Mouse (Mus musculus): ENCODE measurements around the gene Rab11fip4. TPM values are rescaled to one million over a fixed set of nuclear protein-coding genes. Genes with fewer than 3 reads are reported as not detected.

The Rab11fip4 gene
- polyA plus RNA-seq, 1 experiment from 2014 or later: 2.2 TPM

- H3K9ac ChIP-seq (ENCODE audit: low read depth, low read length): no peak overlapping the region
- H3K27ac ChIP-seq (ENCODE audit: low read depth, low read length): no peak overlapping the region
- no peak overlapping the region for H3K4me3 ChIP-seq (ENCODE audit: low read depth, low read length)
- H3K36me3 ChIP-seq (ENCODE audit: control insufficient read depth, insufficient read depth, low read length): 0 out of 2 replicates have a peak, but pooled peaks cover 2% of the 10 kb centered on the region
- DNase-seq (ENCODE audit: low spot score) (no peak), ATAC-seq (replicated peaks; ENCODE audit: low FRiP score) (no peak)
- WGBS: 88% methylated on average over 14 of the region's 14 CpGs
- H3K27me3 ChIP-seq (replicated peaks; ENCODE audit: control insufficient read depth, insufficient read depth, low read length): no peaks in the 10 kb centered on the region
- H3K4me1 ChIP-seq (replicated peaks; ENCODE audit: control insufficient read depth, insufficient read depth, low read length): no peaks in the 10 kb centered on the region
- H3K9me3 ChIP-seq (ENCODE audit: control insufficient read depth, low read length): no peaks in the 10 kb centered on the region
- no peak overlapping the region for H3K4me2 ChIP-seq
Observed at GRCm38 (mm10) chr11:79575383-79576073, 15.5 kb upstream of the Rab11fip4 start.

- H3K4me2 ChIP-seq: no peak overlapping the region
- WGBS: 40% methylated on average over 5 of the region's 5 CpGs
- no peaks in the 10 kb centered on the region for H3K9me3 ChIP-seq (ENCODE audit: control insufficient read depth, low read length)
- H3K4me1 ChIP-seq (replicated peaks; ENCODE audit: control insufficient read depth, insufficient read depth, low read length): no peaks in the 10 kb centered on the region
- no peak overlapping the region for H3K9ac ChIP-seq (ENCODE audit: low read depth, low read length)
- DNase-seq (ENCODE audit: low spot score): peak; percentile 46
- H3K27me3 ChIP-seq (replicated peaks; ENCODE audit: control insufficient read depth, insufficient read depth, low read length): no peaks in the 10 kb centered on the region
- no peak overlapping the region for H3K27ac ChIP-seq (ENCODE audit: low read depth, low read length)
- no peak; the same call in 1 of the 2 replicates for ATAC-seq (replicated peaks; ENCODE audit: low FRiP score)
- no peaks in the 10 kb centered on the region for H3K36me3 ChIP-seq (ENCODE audit: control insufficient read depth, insufficient read depth, low read length)
- no peak overlapping the region for H3K4me3 ChIP-seq (ENCODE audit: low read depth, low read length)
Observed at GRCm38 (mm10) chr11:79577741-79578140, 13.3 kb upstream of the Rab11fip4 start.

GRCm38 (mm10) chr11:79580660-79581059 lies 10.4 kb upstream of the Rab11fip4 start:
- H3K27ac ChIP-seq (ENCODE audit: low read depth, low read length): no peak overlapping the region
- no peak overlapping the region for H3K4me2 ChIP-seq
- H3K9ac ChIP-seq (ENCODE audit: low read depth, low read length): no peak overlapping the region
- H3K4me3 ChIP-seq (ENCODE audit: low read depth, low read length): no peak overlapping the region
- 60% methylated on average over 4 of the region's 4 CpGs for WGBS
- DNase-seq (ENCODE audit: low spot score): no peak
- H3K27me3 ChIP-seq (replicated peaks; ENCODE audit: control insufficient read depth, insufficient read depth, low read length): no peaks in the 10 kb centered on the region
- no peaks in the 10 kb centered on the region for H3K9me3 ChIP-seq (ENCODE audit: control insufficient read depth, low read length)
- H3K4me1 ChIP-seq (replicated peaks; ENCODE audit: control insufficient read depth, insufficient read depth, low read length): no peaks in the 10 kb centered on the region
- no peaks in the 10 kb centered on the region for H3K36me3 ChIP-seq (ENCODE audit: control insufficient read depth, insufficient read depth, low read length)
- no peak for ATAC-seq (replicated peaks; ENCODE audit: low FRiP score)

GRCm38 (mm10) chr11:79581257-79581656 lies 9.8 kb upstream of the Rab11fip4 start:
- no peak for ATAC-seq (replicated peaks; ENCODE audit: low FRiP score)
- Histone ChIP-seq H3K36me3 (ENCODE audit: control insufficient read depth, insufficient read depth, low read length) (no peaks in the 10 kb centered on the region), H3K4me1 (replicated peaks; ENCODE audit: control insufficient read depth, insufficient read depth, low read length) (no peaks in the 10 kb centered on the region), H3K9ac (ENCODE audit: low read depth, low read length) (no peak overlapping the region), H3K9me3 (ENCODE audit: control insufficient read depth, low read length) (no peaks in the 10 kb centered on the region), H3K27ac (ENCODE audit: low read depth, low read length) (no peak overlapping the region), H3K27me3 (replicated peaks; ENCODE audit: control insufficient read depth, insufficient read depth, low read length) (no peaks in the 10 kb centered on the region), H3K4me3 (ENCODE audit: low read depth, low read length) (no peak overlapping the region), H3K4me2 (no peak overlapping the region)
- DNase-seq (ENCODE audit: low spot score): no peak
- 81% methylated on average over 6 of the region's 6 CpGs for WGBS

GRCm38 (mm10) chr11:79584191-79584590 lies 6.8 kb upstream of the Rab11fip4 start:
- Histone ChIP-seq H3K9ac (ENCODE audit: low read depth, low read length) (no peak overlapping the region), H3K4me3 (ENCODE audit: low read depth, low read length) (no peak overlapping the region), H3K36me3 (ENCODE audit: control insufficient read depth, insufficient read depth, low read length) (no peaks in the 10 kb centered on the region), H3K4me1 (replicated peaks; ENCODE audit: control insufficient read depth, insufficient read depth, low read length) (no peaks in the 10 kb centered on the region), H3K27ac (ENCODE audit: low read depth, low read length) (no peak overlapping the region), H3K4me2 (no peak overlapping the region), H3K27me3 (replicated peaks; ENCODE audit: control insufficient read depth, insufficient read depth, low read length) (peaks cover 11% of the 10 kb centered on the region), H3K9me3 (ENCODE audit: control insufficient read depth, low read length) (no peaks in the 10 kb centered on the region)
- ATAC-seq (replicated peaks; ENCODE audit: low FRiP score): no peak
- WGBS: 8% methylated on average over 5 of the region's 5 CpGs
- peak; percentile 56 for DNase-seq (ENCODE audit: low spot score)

GRCm38 (mm10) chr11:79589317-79590075 lies 1.5 kb upstream of the Rab11fip4 start:
- DNase-seq (ENCODE audit: low spot score): no peak
- no peak for ATAC-seq (replicated peaks; ENCODE audit: low FRiP score)
- no peak overlapping the region for H3K9ac ChIP-seq (ENCODE audit: low read depth, low read length)
- H3K27me3 ChIP-seq (replicated peaks; ENCODE audit: control insufficient read depth, insufficient read depth, low read length): peaks cover 55% of the 10 kb centered on the region
- no peaks in the 10 kb centered on the region for H3K36me3 ChIP-seq (ENCODE audit: control insufficient read depth, insufficient read depth, low read length)
- no peak overlapping the region for H3K4me3 ChIP-seq (ENCODE audit: low read depth, low read length)
- no peaks in the 10 kb centered on the region for H3K9me3 ChIP-seq (ENCODE audit: control insufficient read depth, low read length)
- 45% methylated on average over 14 of the region's 14 CpGs for WGBS
- H3K27ac ChIP-seq (ENCODE audit: low read depth, low read length): no peak overlapping the region
- no peak overlapping the region for H3K4me2 ChIP-seq
- H3K4me1 ChIP-seq (replicated peaks; ENCODE audit: control insufficient read depth, insufficient read depth, low read length): no peaks in the 10 kb centered on the region

GRCm38 (mm10) chr11:79591591-79591975 lies 571 bp downstream of the Rab11fip4 start:
- DNase-seq (ENCODE audit: low spot score) (no peak), ATAC-seq (replicated peaks; ENCODE audit: low FRiP score) (no peak)
- peak overlapping the region; percentile 57 for H3K4me3 ChIP-seq (ENCODE audit: low read depth, low read length)

GRCm38 (mm10) chr11:79593495-79593894 lies 2.5 kb downstream of the Rab11fip4 start:
- peak; percentile 57 for DNase-seq (ENCODE audit: low spot score)
- WGBS: 33% methylated on average over 11 of the region's 11 CpGs

More at GRCm38 (mm10) chr11:79591591-79591975, 571 bp downstream of the Rab11fip4 start:
- H3K27me3 ChIP-seq (replicated peaks; ENCODE audit: control insufficient read depth, insufficient read depth, low read length): peaks cover 55% of the 10 kb centered on the region
- no peak overlapping the region for H3K27ac ChIP-seq (ENCODE audit: low read depth, low read length)
- WGBS: 37% methylated on average over 5 of the region's 5 CpGs
- no peaks in the 10 kb centered on the region for H3K9me3 ChIP-seq (ENCODE audit: control insufficient read depth, low read length)
- no peaks in the 10 kb centered on the region for H3K4me1 ChIP-seq (replicated peaks; ENCODE audit: control insufficient read depth, insufficient read depth, low read length)
- H3K4me2 ChIP-seq: peak overlapping the region; percentile 79
- no peak overlapping the region for H3K9ac ChIP-seq (ENCODE audit: low read depth, low read length)
- H3K36me3 ChIP-seq (ENCODE audit: control insufficient read depth, insufficient read depth, low read length): no peaks in the 10 kb centered on the region

More at GRCm38 (mm10) chr11:79593495-79593894, 2.5 kb downstream of the Rab11fip4 start:
- no peaks in the 10 kb centered on the region for H3K4me1 ChIP-seq (replicated peaks; ENCODE audit: control insufficient read depth, insufficient read depth, low read length)
- no peak overlapping the region for H3K4me3 ChIP-seq (ENCODE audit: low read depth, low read length)
- no peak overlapping the region for H3K27ac ChIP-seq (ENCODE audit: low read depth, low read length)
- no peak for ATAC-seq (replicated peaks; ENCODE audit: low FRiP score)
- no peak overlapping the region for H3K4me2 ChIP-seq
- H3K9ac ChIP-seq (ENCODE audit: low read depth, low read length): no peak overlapping the region
- H3K9me3 ChIP-seq (ENCODE audit: control insufficient read depth, low read length): no peaks in the 10 kb centered on the region
- no peaks in the 10 kb centered on the region for H3K36me3 ChIP-seq (ENCODE audit: control insufficient read depth, insufficient read depth, low read length)
- peaks cover 51% of the 10 kb centered on the region for H3K27me3 ChIP-seq (replicated peaks; ENCODE audit: control insufficient read depth, insufficient read depth, low read length)

All from liver, embryonic 11.5 days (tissue).